Mouse (Mus musculus): ENCODE measurements at regions not wholly inside any gene's neighbourhood (a gene's known extent, or its start where the extent isn't known, plus 50 kb on each side); places are given as distances from the start of the nearest gene placed in this dataset.
"Not testable (repeated sequence)": the region's sequence is repeated elsewhere in the genome, so short reads cannot be mapped to it uniquely, and the experiment has no call there.

DNA sequence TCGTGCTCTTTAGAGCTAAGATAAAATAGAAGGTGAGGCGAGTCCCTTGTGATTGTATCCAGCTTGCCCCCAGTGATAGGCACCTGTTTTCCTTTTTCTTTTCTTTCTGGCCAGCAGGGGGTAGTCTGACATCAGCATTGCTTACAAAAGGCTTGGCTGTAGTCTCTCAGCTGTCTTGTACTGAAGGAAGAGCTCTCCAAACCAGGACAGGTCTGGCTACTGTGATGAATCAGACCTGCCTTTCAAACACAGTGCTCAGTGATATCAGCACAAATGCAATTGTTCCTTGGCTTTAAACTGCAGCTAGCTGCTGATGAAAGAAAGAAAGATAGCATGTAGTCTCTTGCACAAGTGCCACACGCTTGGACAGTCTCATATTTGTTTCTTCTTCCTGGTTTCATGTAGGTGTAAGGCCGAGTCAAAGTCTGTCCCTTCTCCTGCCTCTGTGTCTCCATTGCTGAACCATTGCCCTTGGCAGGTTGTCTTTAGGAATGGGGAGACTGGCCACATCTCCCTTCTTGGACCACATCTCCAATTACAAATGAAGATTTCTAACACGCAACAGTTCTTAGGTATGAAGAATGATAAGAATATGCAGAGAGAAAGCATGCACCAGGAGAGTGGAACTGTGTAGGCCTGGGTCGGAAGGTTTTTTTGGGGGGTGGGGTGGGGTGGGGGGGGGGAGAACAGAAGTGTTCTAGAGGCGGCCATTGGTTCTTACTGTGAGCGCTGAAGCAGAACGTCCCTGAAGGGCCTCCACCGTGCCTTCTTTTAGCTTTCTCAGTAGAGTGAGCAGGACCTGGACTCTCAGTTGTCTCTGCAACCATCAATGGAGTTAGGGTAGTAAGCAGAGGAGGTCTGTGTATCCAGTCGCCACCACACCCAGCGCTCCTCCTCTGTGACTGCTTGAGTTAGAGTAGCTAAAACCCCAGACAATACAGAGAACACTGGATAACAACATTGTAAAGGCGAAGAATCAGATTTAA, 200.9 kb downstream of the Faxc start:
- peak; percentile 44 for DNase-seq (ENCODE audit: low read depth, low spot score)

DNA sequence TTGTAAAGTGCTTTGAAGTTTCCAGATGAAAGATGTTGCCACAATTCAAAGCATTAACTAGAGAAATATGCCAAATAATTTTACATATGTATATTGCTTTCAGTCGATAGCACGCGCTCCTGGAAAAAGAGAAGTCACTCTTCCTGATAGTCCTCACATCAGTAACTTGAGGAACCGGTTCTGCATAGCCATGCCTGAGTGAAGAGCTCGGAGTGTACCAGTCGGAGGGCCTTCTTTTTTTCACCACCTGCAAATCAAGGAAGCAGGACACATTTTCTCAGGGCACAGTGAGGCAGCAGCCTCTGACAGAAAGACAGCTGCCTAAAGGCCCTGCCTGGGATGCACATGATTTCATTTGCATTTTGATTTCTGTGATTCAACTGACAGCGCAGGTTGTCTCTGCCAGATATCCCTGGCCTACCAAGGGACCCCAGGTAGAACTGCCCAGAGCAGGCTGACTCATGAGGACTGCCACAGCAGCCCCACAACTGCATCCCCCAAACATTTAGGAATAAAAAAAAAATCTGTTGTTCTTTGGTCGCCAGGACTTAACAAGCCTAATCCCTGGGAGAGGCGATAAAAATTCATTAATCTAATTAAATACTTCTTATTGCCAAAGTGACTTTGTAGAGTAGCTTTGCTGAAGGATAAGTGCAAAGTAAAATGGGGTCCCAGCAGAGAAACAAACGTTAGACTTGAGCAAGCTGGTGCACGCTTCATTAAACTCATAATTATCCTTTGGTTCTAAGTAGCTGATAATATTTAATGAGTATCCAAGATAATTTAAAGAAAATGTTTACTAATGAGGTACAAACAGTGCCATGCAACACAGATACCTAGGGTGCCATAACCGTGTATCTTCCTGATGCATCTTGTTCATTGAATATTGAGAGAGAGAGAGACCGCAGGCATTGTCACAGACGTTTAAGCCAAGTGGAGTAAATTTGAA, 202.7 kb downstream of the Faxc start:
- no peak for DNase-seq (ENCODE audit: low read depth, low spot score)

- no peak for DNase-seq (ENCODE audit: low read depth, low spot score)
Observed at GRCm38 (mm10) chr4:22140122-22140521, 209.0 kb downstream of the Faxc start.

DNA sequence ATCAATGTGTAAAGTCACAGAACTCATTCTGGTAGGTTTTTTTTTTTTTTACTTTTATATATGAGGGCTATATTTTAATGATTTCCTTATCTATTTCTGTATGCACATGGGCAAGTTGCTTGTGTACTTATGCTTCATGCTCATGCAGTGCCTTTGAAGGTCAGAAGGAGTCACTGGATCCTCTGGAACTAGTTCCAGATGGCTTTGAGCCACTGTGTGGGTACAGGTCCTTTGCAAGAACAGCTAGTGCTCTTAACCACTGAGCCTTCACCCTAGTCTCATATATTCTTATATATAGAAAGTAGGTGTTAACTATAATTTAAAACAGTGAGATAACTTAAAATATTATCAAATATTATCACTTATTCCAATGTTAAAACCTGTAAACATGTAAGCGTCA, 212.4 kb downstream of the Faxc start:
- DNase-seq (ENCODE audit: low read depth, low spot score) = no peak

GRCm38 (mm10) chr4:22144834-22145233, 212.5 kb upstream of the Fbxl4 start:
- not testable (repeated sequence) for DNase-seq (ENCODE audit: low read depth, low spot score)

DNA sequence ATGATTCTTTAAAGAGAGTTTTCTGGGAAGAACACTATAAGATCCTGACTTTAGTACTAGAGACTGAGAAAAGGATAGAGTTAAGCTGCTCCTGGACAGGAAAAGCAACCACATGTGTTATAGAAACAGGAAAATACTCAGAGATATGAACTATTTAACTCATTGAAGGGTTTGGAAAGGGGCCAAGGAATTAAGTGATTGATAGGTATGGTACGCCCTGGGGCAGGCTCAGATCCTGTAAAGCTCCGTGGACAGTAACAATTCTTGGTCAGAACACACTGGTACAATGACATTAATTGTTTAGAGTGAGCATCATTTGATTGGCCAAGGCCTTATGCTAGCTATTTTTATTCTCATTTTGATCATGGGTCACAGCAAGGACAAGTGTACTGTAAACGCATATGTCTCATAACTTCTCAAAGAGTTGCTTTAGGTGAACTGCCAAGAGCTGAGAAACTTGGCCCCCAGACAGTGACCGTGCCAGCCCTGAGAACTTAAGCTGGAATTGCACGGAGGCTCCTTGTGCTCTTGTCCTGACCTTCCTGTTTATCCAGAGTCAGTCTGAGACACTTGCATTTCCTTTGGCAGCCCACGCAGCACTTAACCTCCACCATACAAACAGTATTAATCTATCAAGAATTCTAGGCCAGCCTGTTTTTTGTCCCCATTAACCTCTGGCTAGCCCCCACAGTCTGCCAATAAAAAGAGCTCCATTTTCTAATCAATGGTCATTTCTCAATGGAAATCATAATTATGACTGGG, 210.5 kb upstream of the Fbxl4 start:
- DNase-seq (ENCODE audit: low read depth, low spot score) = no peak

DNA sequence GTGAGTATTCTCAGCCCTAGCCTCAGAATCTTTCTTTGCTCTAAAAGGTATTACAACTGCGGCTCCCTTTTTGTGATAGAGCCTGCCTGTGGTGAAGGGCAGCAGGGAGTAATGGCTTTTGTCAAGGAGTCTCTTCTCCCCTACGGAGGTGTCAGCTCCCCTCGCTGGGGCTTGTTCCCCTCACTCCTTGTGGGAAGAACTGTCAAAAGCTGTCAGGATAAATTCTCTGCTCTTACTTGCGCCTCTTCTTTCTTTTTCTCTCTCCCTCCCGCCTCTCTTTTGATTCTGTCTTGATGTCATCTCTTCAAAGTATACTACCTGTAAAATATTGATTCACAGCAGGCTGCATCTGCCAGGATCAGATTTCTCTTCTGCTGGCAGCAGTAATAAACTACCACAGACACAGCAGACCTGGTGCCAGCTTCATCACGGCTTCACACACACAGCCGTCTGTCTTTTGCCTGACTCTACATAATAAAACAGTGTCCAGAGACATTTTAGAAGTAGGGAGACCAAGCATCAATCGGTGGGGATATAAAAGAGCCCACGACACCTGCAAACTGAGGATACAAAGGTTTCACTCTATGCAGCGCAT, 205.3 kb upstream of the Fbxl4 start:
- no peak for DNase-seq (ENCODE audit: low read depth, low spot score)

GRCm38 (mm10) chr4:22152971-22153544, 204.3 kb upstream of the Fbxl4 start:
- DNase-seq (ENCODE audit: low read depth, low spot score) = no peak

DNA sequence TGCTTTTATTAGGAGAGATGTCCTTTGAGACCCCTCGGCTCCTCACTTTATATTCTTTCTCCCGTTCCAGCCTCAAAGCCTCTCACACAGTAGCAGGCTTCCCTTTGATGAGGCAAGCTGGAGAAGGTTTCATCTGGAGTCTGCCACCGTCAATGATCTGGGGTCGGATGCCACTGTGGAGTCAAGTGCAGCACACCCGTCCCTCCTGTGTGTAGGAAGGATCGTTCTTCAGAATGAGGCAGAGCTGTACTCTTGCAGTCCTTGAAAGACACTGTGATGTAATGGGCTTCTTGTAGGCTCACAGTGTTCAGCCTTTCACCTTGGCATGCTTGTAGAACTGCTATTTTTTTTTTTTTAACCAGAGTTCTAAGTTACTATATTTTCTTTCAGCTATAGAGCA, 203.7 kb upstream of the Fbxl4 start:
- DNase-seq (ENCODE audit: low read depth, low spot score) = no peak

GRCm38 (mm10) chr4:22186422-22186821, 170.9 kb upstream of the Fbxl4 start:
- no peak for DNase-seq (ENCODE audit: low read depth, low spot score)

- peak; percentile 26 for DNase-seq (ENCODE audit: low read depth, low spot score)
Observed at GRCm38 (mm10) chr4:22188141-22189006, 169.0 kb upstream of the Fbxl4 start.

DNA sequence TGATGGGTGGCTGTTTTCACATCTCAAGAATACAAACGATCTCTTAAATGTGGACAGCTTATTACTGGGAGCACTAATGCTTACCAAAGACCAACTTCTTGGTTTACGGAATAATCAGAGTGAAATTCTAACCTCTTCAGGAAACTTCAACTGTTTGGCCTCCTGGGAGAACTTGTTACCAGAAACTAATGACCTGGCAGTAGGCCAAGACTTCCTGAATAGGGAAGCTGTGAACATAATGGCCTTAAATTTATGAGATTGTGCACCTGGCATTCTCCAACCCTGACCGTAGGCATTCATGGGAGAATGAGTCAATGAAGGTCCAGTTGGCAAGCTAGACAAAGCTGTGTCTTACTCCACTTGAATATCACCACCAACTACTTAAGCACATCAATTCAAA, 160.8 kb upstream of the Fbxl4 start:
- no peak for DNase-seq (ENCODE audit: low read depth, low spot score)

- DNase-seq (ENCODE audit: low read depth, low spot score) = no peak
Observed at GRCm38 (mm10) chr4:22208531-22208930, 148.8 kb upstream of the Fbxl4 start.

DNA sequence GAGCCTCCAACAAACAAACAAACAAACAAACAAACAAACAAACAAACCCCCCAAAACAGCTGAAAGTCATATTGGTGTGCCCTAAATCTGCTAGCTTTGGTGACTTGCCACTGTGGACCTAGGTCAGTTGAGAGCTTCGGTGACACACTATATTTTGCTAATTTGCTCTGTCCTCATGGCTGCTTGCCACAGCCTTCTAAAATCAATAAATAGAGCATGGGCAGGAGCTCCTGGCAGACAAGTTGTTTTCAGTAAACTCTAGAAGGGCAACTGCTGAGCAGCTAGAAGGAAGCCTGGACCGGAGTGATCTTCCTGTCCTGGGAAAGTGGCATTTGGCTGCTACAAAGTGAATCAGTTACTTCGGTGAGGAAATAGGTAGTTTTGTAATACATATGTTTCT, 119.7 kb upstream of the Fbxl4 start:
- DNase-seq (ENCODE audit: low read depth, low spot score) = no peak

DNA sequence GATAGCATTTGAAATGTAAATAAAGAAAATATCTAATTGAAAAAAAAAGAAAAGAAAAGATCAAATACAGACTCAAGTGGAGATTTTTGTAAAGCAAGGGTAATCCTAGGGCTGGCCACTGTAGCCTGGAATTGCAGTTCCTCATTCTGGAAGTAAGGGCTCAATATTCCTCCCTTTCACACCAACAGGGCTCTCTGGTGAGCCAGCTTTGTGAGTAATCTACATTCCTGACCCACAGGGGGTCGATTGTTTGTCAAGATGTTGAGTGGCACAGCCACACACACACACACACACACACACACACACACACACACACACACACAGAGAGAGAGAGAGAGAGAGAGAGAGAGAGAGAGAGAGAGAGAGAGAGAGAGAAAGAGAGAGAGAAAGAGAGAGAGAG, 107.1 kb upstream of the Fbxl4 start:
- DNase-seq (ENCODE audit: low read depth, low spot score) = not testable (repeated sequence)

- DNase-seq (ENCODE audit: low read depth, low spot score) = no peak
Observed at GRCm38 (mm10) chr4:22263903-22264302, 93.4 kb upstream of the Fbxl4 start.

DNA sequence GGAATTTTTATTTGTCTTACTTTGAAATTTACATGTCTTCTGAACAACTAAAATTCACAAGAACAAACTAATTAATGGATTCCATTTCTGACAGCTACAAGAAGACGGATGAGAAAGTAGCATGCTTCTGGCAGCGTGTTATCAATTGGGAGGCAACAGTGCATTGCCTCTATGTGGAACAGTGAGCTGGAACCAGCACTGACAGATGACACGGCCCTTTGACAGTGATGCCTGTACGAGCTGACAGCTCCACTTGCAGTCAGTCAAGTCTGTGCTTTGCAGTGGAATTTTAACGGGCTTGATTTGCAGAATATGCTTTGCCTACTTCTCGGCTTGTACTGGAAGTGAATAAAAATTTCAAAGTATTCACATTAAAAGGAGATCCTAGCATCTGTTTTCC, 88.3 kb upstream of the Fbxl4 start:
- no peak for DNase-seq (ENCODE audit: low read depth, low spot score)

GRCm38 (mm10) chr4:22274178-22274577, 83.2 kb upstream of the Fbxl4 start:
- DNase-seq (ENCODE audit: low read depth, low spot score) = peak; percentile 40

DNA sequence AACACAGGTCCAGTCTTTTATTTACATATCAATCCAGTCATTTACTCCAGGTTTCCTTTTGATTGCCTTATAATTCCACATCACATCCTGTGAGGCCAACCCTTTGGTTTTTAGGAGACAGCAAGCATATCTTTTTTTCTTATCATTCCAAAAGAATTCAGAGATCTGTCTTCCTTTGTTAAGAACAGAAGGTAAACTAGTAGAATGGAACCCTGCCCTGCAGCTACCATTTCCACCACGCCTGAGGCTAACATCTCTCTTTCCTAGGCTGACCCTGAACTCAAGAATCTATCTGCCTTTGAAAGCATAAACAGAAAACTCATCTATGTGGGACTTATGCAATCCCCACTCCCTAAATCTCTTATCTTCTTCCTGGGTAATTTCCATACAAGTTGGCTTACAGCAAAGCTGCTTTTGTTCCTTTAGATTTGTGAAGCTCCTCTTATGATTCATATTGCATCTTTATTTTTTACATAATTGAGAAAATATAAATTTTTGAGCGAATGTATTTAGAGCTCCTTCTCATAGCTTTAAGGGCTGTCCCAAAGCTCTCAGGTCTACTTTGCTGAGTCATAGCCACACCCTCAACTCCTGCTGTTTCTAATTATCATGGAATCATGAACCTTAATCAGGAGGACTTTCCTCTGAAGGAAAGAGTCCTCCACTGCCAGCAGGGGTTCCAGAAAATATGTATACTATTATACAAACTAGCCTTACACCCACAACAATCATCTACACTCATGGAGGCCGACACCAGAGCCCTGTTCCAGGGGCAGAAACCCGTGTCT, 74.6 kb upstream of the Fbxl4 start:
- no peak for DNase-seq (ENCODE audit: low read depth, low spot score)

Measured in telencephalon, adult 2 months (tissue).